Mouse (Mus musculus): ENCODE data around the gene Hs3st3a1. TPM values are rescaled to one million over a fixed set of nuclear protein-coding genes. Genes with fewer than 3 reads are reported as not detected.

Gene Hs3st3a1
- polyA plus RNA-seq, 1 experiment from 2014 or later = 2.6 TPM

DNA sequence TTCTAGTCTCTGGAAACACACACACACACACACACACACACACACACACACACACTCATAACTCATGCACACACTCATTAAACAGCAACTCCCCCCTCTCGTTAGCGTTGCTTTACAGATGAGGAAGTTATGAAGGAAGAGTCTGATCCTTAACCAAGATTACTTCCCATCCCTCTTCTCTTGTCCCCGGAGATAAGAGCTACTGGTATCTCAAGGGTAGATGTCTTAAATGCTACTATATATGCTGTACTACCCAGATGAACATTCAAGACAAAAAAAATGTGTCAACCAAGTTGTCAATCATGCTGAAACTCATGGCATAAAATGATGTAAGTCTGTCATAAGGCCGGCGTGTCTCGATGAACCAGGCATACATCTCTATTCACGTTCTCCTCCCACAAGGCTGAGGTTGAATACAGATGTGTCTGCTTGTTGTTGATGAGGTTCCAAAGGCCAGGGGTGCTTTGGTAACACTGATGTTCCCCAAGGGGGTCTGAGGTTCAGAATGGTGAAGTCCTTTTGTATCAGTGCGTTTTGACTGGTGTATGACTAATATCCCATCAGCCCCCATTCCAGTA lies 89.0 kb downstream of the Hs3st3a1 start:
- peaks cover 19% of the 10 kb centered on the region for H3K27me3 ChIP-seq (ENCODE audit: control insufficient read depth, insufficient read depth, low read length)
- no peaks in the 10 kb centered on the region for H3K36me3 ChIP-seq (ENCODE audit: control insufficient read depth, insufficient read depth, low read length)
- no peaks in the 10 kb centered on the region for H3K9me3 ChIP-seq (ENCODE audit: control insufficient read depth, low read length)
- H3K27ac ChIP-seq (replicated peaks; ENCODE audit: low read depth, low read length) = no peak overlapping the region
- H3K4me2 ChIP-seq (ENCODE audit: low read length) = no peak overlapping the region
- no peak for DNase-seq
- no peaks in the 10 kb centered on the region for H3K4me1 ChIP-seq (ENCODE audit: control insufficient read depth, insufficient read depth, low read length)
- WGBS = 97% methylated on average over 8 of the region's 8 CpGs
- no peak overlapping the region for H3K9ac ChIP-seq (replicated peaks; ENCODE audit: low read length)
- no peak overlapping the region for H3K4me3 ChIP-seq (replicated peaks; ENCODE audit: low read depth, low read length)
- ATAC-seq (ENCODE audit: low FRiP score, low TSS enrichment) = no peak

- H3K27ac ChIP-seq (replicated peaks; ENCODE audit: low read depth, low read length) = no peak overlapping the region
- H3K4me1 ChIP-seq (ENCODE audit: control insufficient read depth, insufficient read depth, low read length) = no peaks in the 10 kb centered on the region
- no peaks in the 10 kb centered on the region for H3K36me3 ChIP-seq (ENCODE audit: control insufficient read depth, insufficient read depth, low read length)
- ATAC-seq (ENCODE audit: low FRiP score, low TSS enrichment) = no peak
- no peak overlapping the region for H3K9ac ChIP-seq (replicated peaks; ENCODE audit: low read length)
- no peaks in the 10 kb centered on the region for H3K27me3 ChIP-seq (ENCODE audit: control insufficient read depth, insufficient read depth, low read length)
- DNase-seq = no peak
- H3K4me2 ChIP-seq (ENCODE audit: low read length) = no peak overlapping the region
- H3K9me3 ChIP-seq (ENCODE audit: control insufficient read depth, low read length) = no peaks in the 10 kb centered on the region
- no peak overlapping the region for H3K4me3 ChIP-seq (replicated peaks; ENCODE audit: low read depth, low read length)
- WGBS = 99% methylated on average over 3 of the region's 3 CpGs
Observed at GRCm38 (mm10) chr11:64537230-64537629, 102.1 kb downstream of the Hs3st3a1 start.

DNA sequence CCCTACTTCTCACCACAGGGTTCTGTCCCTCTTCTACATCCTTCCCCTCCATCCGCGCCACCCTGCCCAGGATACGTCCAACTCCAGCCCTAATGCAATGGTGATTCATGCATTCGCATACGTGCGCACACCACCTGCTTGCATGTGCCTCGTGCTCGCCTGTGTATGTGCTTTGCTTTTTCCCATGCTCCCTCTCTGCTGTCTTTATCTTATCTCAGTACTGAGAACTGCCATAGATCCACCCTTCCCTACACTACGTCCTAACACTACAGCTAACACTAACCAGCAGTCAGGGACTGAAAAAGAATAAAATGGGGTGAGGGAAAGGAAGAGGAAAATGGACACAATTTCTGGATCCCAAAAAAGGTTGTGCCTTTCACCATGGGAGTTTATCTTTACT lies 106.7 kb downstream of the Hs3st3a1 start:
- H3K27ac ChIP-seq (replicated peaks; ENCODE audit: low read depth, low read length) = no peak overlapping the region
- H3K36me3 ChIP-seq (ENCODE audit: control insufficient read depth, insufficient read depth, low read length) = no peaks in the 10 kb centered on the region
- DNase-seq (no peak), ATAC-seq (ENCODE audit: low FRiP score, low TSS enrichment) (no peak)
- H3K4me3 ChIP-seq (replicated peaks; ENCODE audit: low read depth, low read length) = no peak overlapping the region
- 98% methylated on average over 9 of the region's 9 CpGs for WGBS
- no peaks in the 10 kb centered on the region for H3K4me1 ChIP-seq (ENCODE audit: control insufficient read depth, insufficient read depth, low read length)
- H3K9me3 ChIP-seq (ENCODE audit: control insufficient read depth, low read length) = no peaks in the 10 kb centered on the region
- no peak overlapping the region for H3K9ac ChIP-seq (replicated peaks; ENCODE audit: low read length)
- H3K4me2 ChIP-seq (ENCODE audit: low read length) = no peak overlapping the region
- H3K27me3 ChIP-seq (ENCODE audit: control insufficient read depth, insufficient read depth, low read length) = 0 out of 2 replicates have a peak, but pooled peaks cover 9% of the 10 kb centered on the region

- no peak for ATAC-seq (ENCODE audit: low FRiP score, low TSS enrichment)
- WGBS = 81% methylated on average over 6 of the region's 6 CpGs
- H3K27ac ChIP-seq (replicated peaks; ENCODE audit: low read depth, low read length) = no peak overlapping the region
Observed at GRCm38 (mm10) chr11:64542335-64542734, 107.2 kb downstream of the Hs3st3a1 start.

DNA sequence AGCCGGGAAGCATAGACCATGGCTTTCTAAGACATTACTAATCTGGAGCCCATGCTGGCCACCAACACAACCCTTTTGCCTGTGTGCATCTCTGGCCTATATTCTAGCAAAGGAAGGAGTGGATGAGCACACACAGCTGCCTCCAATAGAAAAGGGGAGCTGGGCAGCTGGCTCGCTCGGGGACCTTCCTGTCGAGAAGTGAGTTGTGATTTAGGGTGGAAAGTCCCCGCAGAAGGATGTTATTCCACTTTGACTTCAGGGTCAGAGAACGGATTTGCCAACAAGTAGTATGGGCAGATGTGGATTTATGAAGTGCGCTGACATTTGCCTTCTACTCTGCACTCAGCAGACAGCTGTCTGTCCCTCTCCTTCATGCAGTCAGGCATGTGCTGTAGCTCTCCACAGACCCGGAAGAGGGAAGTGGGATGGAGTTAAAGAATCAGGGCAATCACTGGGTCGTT lies 108.1 kb downstream of the Hs3st3a1 start:
- Histone ChIP-seq H3K36me3 (ENCODE audit: control insufficient read depth, insufficient read depth, low read length) (no peaks in the 10 kb centered on the region), H3K4me2 (ENCODE audit: low read length) (no peak overlapping the region), H3K4me1 (ENCODE audit: control insufficient read depth, insufficient read depth, low read length) (no peaks in the 10 kb centered on the region), H3K4me3 (replicated peaks; ENCODE audit: low read depth, low read length) (no peak overlapping the region), H3K27ac (replicated peaks; ENCODE audit: low read depth, low read length) (no peak overlapping the region), H3K9ac (replicated peaks; ENCODE audit: low read length) (no peak overlapping the region), H3K27me3 (ENCODE audit: control insufficient read depth, insufficient read depth, low read length) (0 out of 2 replicates have a peak, but pooled peaks cover 9% of the 10 kb centered on the region), H3K9me3 (ENCODE audit: control insufficient read depth, low read length) (no peaks in the 10 kb centered on the region)
- DNase-seq (no peak), ATAC-seq (ENCODE audit: low FRiP score, low TSS enrichment) (no peak)
- WGBS = 82% methylated on average over 9 of the region's 9 CpGs

More at GRCm38 (mm10) chr11:64542335-64542734, 107.2 kb downstream of the Hs3st3a1 start:
- Histone ChIP-seq H3K4me2 (ENCODE audit: low read length) (no peak overlapping the region), H3K9me3 (ENCODE audit: control insufficient read depth, low read length) (no peaks in the 10 kb centered on the region), H3K4me3 (replicated peaks; ENCODE audit: low read depth, low read length) (no peak overlapping the region), H3K27me3 (ENCODE audit: control insufficient read depth, insufficient read depth, low read length) (0 out of 2 replicates have a peak, but pooled peaks cover 9% of the 10 kb centered on the region), H3K9ac (replicated peaks; ENCODE audit: low read length) (no peak overlapping the region), H3K36me3 (ENCODE audit: control insufficient read depth, insufficient read depth, low read length) (no peaks in the 10 kb centered on the region), H3K4me1 (ENCODE audit: control insufficient read depth, insufficient read depth, low read length) (no peaks in the 10 kb centered on the region)
- DNase-seq = no peak

DNA sequence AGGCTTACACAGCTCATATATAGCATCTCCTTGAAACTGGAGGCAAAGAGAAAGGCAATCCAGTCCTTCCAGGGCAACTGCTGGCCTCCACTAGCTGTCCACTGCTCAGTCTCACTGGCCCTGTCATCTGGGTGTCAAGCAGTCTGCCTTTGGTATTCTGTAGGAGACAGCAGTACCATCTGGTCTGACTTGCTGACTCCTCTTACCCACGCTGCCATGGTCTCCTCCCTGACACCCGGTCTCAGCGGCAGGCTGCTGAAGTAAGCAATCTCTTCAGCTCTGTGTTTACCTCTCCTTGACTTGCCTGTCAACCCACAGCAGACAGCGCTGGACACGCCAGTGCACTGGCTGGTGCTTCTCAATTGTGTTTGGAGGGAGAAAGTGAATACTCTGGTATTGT lies 109.1 kb downstream of the Hs3st3a1 start:
- DNase-seq (no peak), ATAC-seq (ENCODE audit: low FRiP score, low TSS enrichment) (no peak)
- Histone ChIP-seq H3K9ac (replicated peaks; ENCODE audit: low read length) (no peak overlapping the region), H3K4me1 (ENCODE audit: control insufficient read depth, insufficient read depth, low read length) (peaks cover 2% of the 10 kb centered on the region; the same call in 1 of the 2 replicates), H3K4me3 (replicated peaks; ENCODE audit: low read depth, low read length) (no peak overlapping the region), H3K27ac (replicated peaks; ENCODE audit: low read depth, low read length) (no peak overlapping the region), H3K4me2 (ENCODE audit: low read length) (no peak overlapping the region), H3K9me3 (ENCODE audit: control insufficient read depth, low read length) (no peaks in the 10 kb centered on the region), H3K36me3 (ENCODE audit: control insufficient read depth, insufficient read depth, low read length) (no peaks in the 10 kb centered on the region), H3K27me3 (ENCODE audit: control insufficient read depth, insufficient read depth, low read length) (0 out of 2 replicates have a peak, but pooled peaks cover 9% of the 10 kb centered on the region)
- WGBS = 71% methylated on average over 5 of the region's 5 CpGs

GRCm38 (mm10) chr11:64549380-64549779 lies 114.2 kb downstream of the Hs3st3a1 start:
- Histone ChIP-seq H3K4me3 (replicated peaks; ENCODE audit: low read depth, low read length) (no peak overlapping the region), H3K9ac (replicated peaks; ENCODE audit: low read length) (no peak overlapping the region), H3K9me3 (ENCODE audit: control insufficient read depth, low read length) (no peaks in the 10 kb centered on the region), H3K27me3 (ENCODE audit: control insufficient read depth, insufficient read depth, low read length) (0 out of 2 replicates have a peak, but pooled peaks cover 9% of the 10 kb centered on the region), H3K4me1 (ENCODE audit: control insufficient read depth, insufficient read depth, low read length) (peaks cover 6% of the 10 kb centered on the region; the same call in 1 of the 2 replicates), H3K4me2 (ENCODE audit: low read length) (no peak overlapping the region), H3K27ac (replicated peaks; ENCODE audit: low read depth, low read length) (no peak overlapping the region), H3K36me3 (ENCODE audit: control insufficient read depth, insufficient read depth, low read length) (no peaks in the 10 kb centered on the region)
- no peak for ATAC-seq (ENCODE audit: low FRiP score, low TSS enrichment)
- peak; percentile 51 for DNase-seq
- 5% methylated on average over 7 of the region's 7 CpGs for WGBS

GRCm38 (mm10) chr11:64549955-64550354 lies 114.8 kb downstream of the Hs3st3a1 start:
- no peak for ATAC-seq (ENCODE audit: low FRiP score, low TSS enrichment)
- Histone ChIP-seq H3K27me3 (ENCODE audit: control insufficient read depth, insufficient read depth, low read length) (0 out of 2 replicates have a peak, but pooled peaks cover 6% of the 10 kb centered on the region), H3K27ac (replicated peaks; ENCODE audit: low read depth, low read length) (no peak overlapping the region), H3K9ac (replicated peaks; ENCODE audit: low read length) (no peak overlapping the region), H3K4me1 (ENCODE audit: control insufficient read depth, insufficient read depth, low read length) (peaks cover 6% of the 10 kb centered on the region; the same call in 1 of the 2 replicates), H3K4me2 (ENCODE audit: low read length) (no peak overlapping the region), H3K4me3 (replicated peaks; ENCODE audit: low read depth, low read length) (no peak overlapping the region), H3K36me3 (ENCODE audit: control insufficient read depth, insufficient read depth, low read length) (no peaks in the 10 kb centered on the region), H3K9me3 (ENCODE audit: control insufficient read depth, low read length) (no peaks in the 10 kb centered on the region)
- no peak for DNase-seq
- WGBS = 38% methylated on average over 8 of the region's 8 CpGs

DNA sequence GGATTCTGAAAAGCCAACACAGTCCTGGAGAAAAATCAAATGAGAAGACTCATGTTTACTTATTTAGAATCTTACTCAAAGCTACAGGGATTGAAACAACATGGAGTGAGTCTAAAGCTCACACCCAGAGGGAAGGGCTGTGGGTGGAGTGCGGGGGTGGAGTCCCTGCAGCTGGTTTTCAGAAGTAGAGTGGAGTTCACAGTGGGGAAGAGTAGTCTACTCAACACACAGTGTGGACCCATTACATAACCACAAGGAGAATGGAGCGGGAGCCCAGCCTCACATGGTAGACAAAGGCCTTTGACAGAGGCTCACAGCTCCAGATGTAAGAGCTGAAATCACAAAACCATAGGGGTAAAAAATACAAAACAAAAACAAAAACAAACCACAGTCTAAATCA lies 123.2 kb downstream of the Hs3st3a1 start:
- Histone ChIP-seq H3K9ac (replicated peaks; ENCODE audit: low read length) (no peak overlapping the region), H3K4me1 (ENCODE audit: control insufficient read depth, insufficient read depth, low read length) (no peaks in the 10 kb centered on the region), H3K9me3 (ENCODE audit: control insufficient read depth, low read length) (no peaks in the 10 kb centered on the region), H3K4me2 (ENCODE audit: low read length) (no peak overlapping the region), H3K4me3 (replicated peaks; ENCODE audit: low read depth, low read length) (no peak overlapping the region), H3K27ac (replicated peaks; ENCODE audit: low read depth, low read length) (no peak overlapping the region), H3K27me3 (ENCODE audit: control insufficient read depth, insufficient read depth, low read length) (no peaks in the 10 kb centered on the region), H3K36me3 (ENCODE audit: control insufficient read depth, insufficient read depth, low read length) (no peaks in the 10 kb centered on the region)
- WGBS = 87% methylated on average over 2 of the region's 2 CpGs
- ATAC-seq (ENCODE audit: low FRiP score, low TSS enrichment) (no peak), DNase-seq (no peak)
